Mouse (Mus musculus): ENCODE results near the gene Tex22. TPM values are rescaled to one million over a fixed set of nuclear protein-coding genes. Genes with fewer than 3 reads are reported as not detected.

Gene Tex22
- total RNA-seq (2021) = 1 to 10 TPM in 1 of 2 experiments, under 1 TPM in 1; 0.64 to 1.2 TPM

GRCm38 (mm10) chr12:113074329-113075062 is at the start of gene Tex22:
Gene Tex22 (plus strand): TSS chr12:113074502.
- DNase-seq (ENCODE audit: extremely low spot score in 1 of 2, low spot score in 1 of 2) = peak; percentile 78 to 79

DNA sequence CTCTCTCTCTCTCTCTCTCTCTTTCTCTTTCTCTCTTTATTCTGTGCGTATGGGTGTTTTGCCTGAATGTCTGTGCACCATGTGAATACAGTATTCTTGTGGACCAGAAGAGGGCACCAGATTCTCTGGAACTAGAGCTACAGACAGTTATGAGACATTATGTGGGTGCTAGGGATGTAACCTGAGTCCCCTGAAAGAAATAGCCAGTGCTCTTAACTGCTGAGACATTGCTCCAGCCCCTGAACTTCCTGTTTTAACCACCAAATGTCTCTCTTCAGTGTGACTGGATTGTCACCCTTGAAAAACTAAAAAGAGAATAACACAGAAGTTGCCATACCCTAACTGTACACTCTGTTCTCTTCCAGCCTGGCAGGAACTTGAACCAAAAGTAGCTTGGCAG is 47.7 kb upstream of the Tex22 start:
- no peak for DNase-seq (ENCODE audit: extremely low spot score in 1 of 2, low spot score in 1 of 2)

DNA sequence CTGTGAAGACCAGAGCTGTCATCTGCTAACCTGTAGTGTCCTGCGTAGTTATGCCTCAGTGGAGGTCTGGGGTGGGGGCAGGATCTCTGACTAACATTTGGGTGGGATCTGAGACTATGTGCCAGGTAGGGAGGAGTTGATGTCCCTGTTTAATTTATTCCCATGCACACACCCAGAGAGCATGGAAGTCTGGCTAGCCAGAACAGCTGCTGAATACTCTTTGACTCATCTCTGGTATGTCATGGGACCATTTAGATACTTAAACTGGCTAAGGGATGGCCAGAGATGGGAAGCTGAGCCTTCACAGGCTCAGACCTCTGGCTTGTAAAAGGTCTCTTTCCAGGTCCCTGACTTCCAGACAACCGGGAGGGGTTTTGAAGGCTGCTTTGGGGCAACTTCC is 46.8 kb upstream of the Tex22 start:
- DNase-seq (ENCODE audit: extremely low spot score in 1 of 2, low spot score in 1 of 2) = no peak

GRCm38 (mm10) chr12:113028067-113028466 is 46.2 kb upstream of the Tex22 start:
- no peak for DNase-seq (ENCODE audit: extremely low spot score in 1 of 2, low spot score in 1 of 2)

DNA sequence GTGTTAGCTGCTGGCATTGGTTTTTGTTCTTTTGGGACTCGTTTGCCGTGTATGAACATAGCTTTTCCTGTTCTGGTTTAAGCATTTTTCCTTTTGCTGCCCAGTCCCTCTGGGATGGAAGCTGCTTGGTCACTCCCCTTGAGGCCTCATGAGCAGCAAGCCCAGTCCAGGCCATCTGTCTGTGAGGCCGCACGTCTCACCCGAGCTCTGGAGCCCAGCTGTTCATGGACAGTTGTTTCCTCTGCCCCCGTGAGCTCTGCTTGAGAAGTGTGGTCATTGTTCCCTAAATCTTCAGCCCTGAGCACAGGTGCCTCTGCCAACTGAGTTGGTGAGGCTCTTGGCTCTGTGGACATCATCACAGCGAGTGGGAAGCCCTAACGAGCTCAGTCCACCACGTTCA is 45.4 kb upstream of the Tex22 start:
- no peak for DNase-seq (ENCODE audit: extremely low spot score in 1 of 2, low spot score in 1 of 2)

DNA sequence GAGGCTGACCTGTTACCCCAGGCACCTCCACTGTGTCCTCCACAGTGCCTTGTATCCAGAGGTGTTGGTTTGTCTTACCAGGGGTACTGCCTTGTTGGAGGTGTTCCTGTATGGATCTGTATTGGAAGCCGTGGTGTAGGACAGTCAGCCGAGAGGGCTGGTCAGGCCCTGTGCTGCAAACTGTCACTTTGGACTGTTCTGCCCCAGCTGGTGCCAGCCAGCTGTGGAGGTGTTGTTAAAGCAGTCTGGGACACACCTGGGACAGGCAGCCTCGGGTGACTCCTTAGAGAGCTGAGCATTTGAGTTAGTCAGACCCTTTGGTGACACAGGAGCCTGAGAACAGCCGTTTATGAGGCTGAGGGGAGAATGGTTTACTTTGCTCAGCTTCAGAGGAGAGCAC is 44.3 kb upstream of the Tex22 start:
- DNase-seq (ENCODE audit: extremely low spot score in 1 of 2, low spot score in 1 of 2) = no peak

GRCm38 (mm10) chr12:113030993-113031392 is 43.3 kb upstream of the Tex22 start:
- DNase-seq (ENCODE audit: extremely low spot score in 1 of 2, low spot score in 1 of 2) = no peak

DNA sequence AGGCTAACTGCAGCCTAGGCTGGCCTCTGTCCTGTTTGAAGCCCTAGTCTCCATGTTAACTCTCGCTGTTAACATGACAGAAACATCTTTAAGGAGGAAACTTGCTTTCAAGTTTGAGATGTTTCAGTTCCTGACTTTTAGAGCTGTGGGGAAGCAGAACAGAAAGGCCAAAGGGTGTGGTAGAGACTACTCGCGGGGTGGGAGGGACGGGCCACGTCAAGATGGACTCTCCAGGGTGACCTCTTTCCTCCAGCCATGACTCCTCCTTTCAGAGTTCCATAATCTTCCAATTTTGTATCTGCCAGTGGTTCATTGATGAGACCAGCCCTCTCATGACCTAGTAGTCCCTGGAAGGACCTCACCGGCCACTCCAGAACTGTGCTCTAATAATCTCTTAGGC is 42.9 kb upstream of the Tex22 start:
- DNase-seq (ENCODE audit: extremely low spot score in 1 of 2, low spot score in 1 of 2) = no peak

DNA sequence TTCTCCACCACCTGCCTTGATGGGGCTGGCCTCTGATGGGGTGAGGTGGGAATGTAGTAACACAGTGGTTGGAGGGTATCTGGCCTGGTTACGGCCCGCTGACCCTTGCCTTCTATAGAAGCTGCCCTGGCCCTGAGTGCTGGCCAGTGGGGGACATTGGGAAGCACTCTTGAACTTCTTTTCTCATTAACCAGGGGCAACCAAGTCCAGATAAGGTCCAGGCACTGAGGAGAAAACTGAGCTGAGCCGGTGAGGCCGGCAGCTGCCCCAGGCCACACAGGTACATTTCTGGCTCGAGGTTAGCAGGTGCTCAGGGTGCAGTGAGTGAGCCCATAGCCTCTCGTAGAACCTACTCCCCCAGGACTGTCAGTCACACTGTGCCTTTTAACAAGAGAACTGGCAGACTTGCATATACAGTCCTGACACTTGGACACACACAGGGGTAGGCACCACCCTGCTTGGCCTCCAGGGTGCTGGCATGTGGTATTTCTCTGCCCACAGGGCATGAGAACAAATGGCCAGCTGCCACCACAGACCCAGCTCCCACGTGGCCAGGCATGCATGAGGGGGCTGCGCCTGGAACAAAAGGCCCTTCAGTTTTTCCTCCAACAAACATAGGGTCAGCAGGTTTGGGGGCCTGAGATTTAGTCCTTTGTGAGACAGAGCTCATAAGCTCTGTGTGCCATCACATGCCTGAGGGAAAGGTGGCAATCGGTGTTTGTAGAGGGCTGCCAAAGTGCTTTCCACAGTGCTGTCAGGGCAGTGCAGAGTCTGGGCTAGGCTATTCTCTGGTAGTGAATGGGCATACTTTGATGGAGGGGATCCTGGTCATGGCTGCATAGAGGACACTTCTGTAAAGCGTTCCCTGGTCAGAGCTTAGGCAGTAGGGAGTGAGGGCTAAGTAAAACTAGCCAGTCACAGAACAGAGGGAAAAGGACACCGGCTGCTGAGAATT is 41.7 kb upstream of the Tex22 start:
- DNase-seq (ENCODE audit: extremely low spot score in 1 of 2, low spot score in 1 of 2) = peak in 1 of 2 experiments; percentile 36

DNA sequence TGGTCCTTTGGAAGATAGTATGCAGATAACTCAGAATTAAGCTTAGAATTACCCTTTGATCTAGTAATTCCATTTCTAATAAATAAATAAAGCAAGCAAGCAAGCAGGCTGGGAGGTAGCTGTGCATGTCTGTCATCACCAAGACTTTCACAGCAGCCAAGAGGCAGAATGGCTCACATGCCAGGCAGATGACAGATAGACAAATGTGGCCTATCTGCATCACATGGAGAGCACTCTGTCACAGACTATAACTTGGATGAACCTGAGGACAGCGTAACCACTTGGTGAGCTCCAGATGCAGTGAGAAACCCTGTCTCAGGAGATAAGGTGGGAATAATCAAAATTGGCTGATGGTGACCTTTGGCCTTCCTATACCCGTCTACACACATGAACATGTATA is 39.2 kb upstream of the Tex22 start:
- DNase-seq (ENCODE audit: extremely low spot score in 1 of 2, low spot score in 1 of 2) = no peak

GRCm38 (mm10) chr12:113036996-113037395 is 37.3 kb upstream of the Tex22 start:
- DNase-seq (ENCODE audit: extremely low spot score in 1 of 2, low spot score in 1 of 2) = no peak

GRCm38 (mm10) chr12:113038414-113038813 is 35.9 kb upstream of the Tex22 start:
- DNase-seq (ENCODE audit: extremely low spot score in 1 of 2, low spot score in 1 of 2) = no peak

- DNase-seq (ENCODE audit: extremely low spot score in 1 of 2, low spot score in 1 of 2) = peak in 1 of 2 experiments; percentile 40
These were observed 32.5 kb upstream of the Tex22 start for GRCm38 (mm10) chr12:113041481-113042439.

- no peak for DNase-seq (ENCODE audit: extremely low spot score in 1 of 2, low spot score in 1 of 2)
These were observed 31.8 kb upstream of the Tex22 start for GRCm38 (mm10) chr12:113042543-113042942.

- no peak for DNase-seq (ENCODE audit: extremely low spot score in 1 of 2, low spot score in 1 of 2)
These were observed 29.2 kb upstream of the Tex22 start for GRCm38 (mm10) chr12:113044916-113045677.

- DNase-seq (ENCODE audit: extremely low spot score in 1 of 2, low spot score in 1 of 2) = no peak
These were observed 27.4 kb upstream of the Tex22 start for GRCm38 (mm10) chr12:113046861-113047260.

GRCm38 (mm10) chr12:113048103-113048502 is 26.2 kb upstream of the Tex22 start:
- peak in 1 of 2 experiments; percentile 12 for DNase-seq (ENCODE audit: extremely low spot score in 1 of 2, low spot score in 1 of 2)

- DNase-seq (ENCODE audit: extremely low spot score in 1 of 2, low spot score in 1 of 2) = no peak
These were observed 24.5 kb upstream of the Tex22 start for GRCm38 (mm10) chr12:113049836-113050235.

- no peak for DNase-seq (ENCODE audit: extremely low spot score in 1 of 2, low spot score in 1 of 2)
These were observed 23.6 kb upstream of the Tex22 start for GRCm38 (mm10) chr12:113050671-113051070.

Measured in layer of hippocampus, postnatal 25 days (tissue).